Mouse (Mus musculus) CD4-positive, CD25-positive, alpha-beta regulatory T cell, adult 9 weeks (primary cell): ENCODE measurements around the gene Lrrtm3. TPM values are rescaled to one million over a fixed set of nuclear protein-coding genes. Genes with fewer than 3 reads are reported as not detected.

Source experiments
- polyA plus RNA-seq: library from polyadenylated mRNA; unstranded; fragments of 100-300 nt; shearing (Covaris generic); gene quantifications from one replicate; pipeline ENCODE4 v1.2.1, GENCODE M21; 2017

Lrrtm3 gene
- polyA plus RNA-seq, result not detected

DNA sequence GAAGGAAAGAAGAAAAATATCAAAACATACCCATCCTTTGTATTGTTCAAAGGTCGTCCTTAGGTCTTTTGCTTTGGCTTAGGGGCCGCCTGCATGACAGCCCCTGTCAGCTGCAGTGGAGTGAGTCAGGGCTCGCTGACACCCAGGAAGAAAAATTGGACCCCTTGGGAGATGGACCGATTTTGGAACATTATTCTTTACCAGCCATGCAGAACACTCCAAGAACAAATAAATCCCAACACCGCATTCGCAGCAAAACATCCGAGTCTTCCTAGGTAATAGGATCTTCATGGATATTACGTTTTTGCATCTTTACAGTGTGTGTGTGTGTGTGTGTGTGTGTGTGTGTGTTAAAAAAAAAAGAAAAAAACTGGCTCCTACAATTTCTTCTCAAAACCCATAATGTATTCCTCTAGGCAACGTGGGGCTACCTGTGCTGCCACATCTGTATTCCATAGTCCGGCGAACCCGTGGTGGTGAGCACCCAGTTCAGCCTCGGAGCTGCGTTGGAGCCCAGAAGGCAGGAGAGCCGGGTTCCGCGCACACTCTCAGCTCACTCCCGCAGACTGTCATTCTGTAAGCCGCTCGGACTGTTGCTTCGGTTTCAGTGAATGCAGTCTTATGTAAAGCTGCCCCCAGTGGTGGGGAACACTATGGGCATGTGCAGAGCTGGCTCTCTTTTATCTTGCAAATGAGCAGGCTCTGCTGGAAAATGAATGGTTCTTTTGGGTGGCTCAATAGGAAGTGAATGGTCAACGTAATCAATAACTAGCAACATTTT is at the start of gene Lrrtm3:
Gene Lrrtm3 (minus strand): TSS at position 598 of the 781 bp plus-strand sequence.

GRCm38 (mm10) chr10:63927334-63927733 is 162.7 kb downstream of the Lrrtm3 start, which contains the start of gene Gm10118:
Gene Gm10118, minus strand, starts transcription at chr10:63927434.

Other genes with a start within 250 kb of the Lrrtm3 start
- gene Gm10118, start 162.8 kb downstream of the Lrrtm3 start, polyA plus RNA-seq, result not detected